Mouse (Mus musculus) hindbrain, postnatal 0 days (tissue): ENCODE measurements at regions not wholly inside any gene's neighbourhood (a gene's known extent, or its start where the extent isn't known, plus 50 kb on each side); places are given as distances from the start of the nearest gene placed in this dataset.

Source experiments
- ATAC-seq: fragments of 200-750 bp; cut with Nextera tagmentation; 2 replicates; pipeline ENCODE4 v1.8.0; 2017; ENCODE audit warnings: mild to moderate bottlenecking, moderate TSS enrichment, moderate library complexity
- DNase-seq: peaks from one replicate; pipeline ENCODE4 v3.0.0-alpha.2; 2015; ENCODE audit warnings: low spot score
- H3K27ac ChIP-seq: fragments of 300-500 bp; sonication (generic); 2 replicates; pipeline ENCODE4 v1.5.1; 2014; ENCODE audit warnings: mild to moderate bottlenecking
- H3K27me3 ChIP-seq: fragments of 300-500 bp; sonication (generic); 2 replicates; pipeline ENCODE4 v1.6.1; 2014; ENCODE audit warnings: low read length, mixed read lengths; ENCODE audit not compliant: insufficient read depth
- H3K36me3 ChIP-seq: fragments of 300-500 bp; sonication (generic); 2 replicates; pipeline ENCODE4 v1.6.1; 2014; ENCODE audit warnings: low read length, mixed read lengths; ENCODE audit not compliant: insufficient read depth
- H3K4me1 ChIP-seq: fragments of 300-500 bp; sonication (generic); 2 replicates; pipeline ENCODE4 v1.6.1; 2014; ENCODE audit warnings: antibody characterized with exemption, low read length, mixed read lengths; ENCODE audit not compliant: insufficient read depth
- H3K4me2 ChIP-seq: fragments of 300-500 bp; sonication (generic); 2 replicates; pipeline ENCODE4 v1.6.1; 2014; ENCODE audit warnings: low read depth, mild to moderate bottlenecking, low read length, moderate library complexity, mixed read lengths
- H3K4me3 ChIP-seq: fragments of 300-500 bp; sonication (generic); 2 replicates; pipeline ENCODE4 v1.5.1; 2014; ENCODE audit warnings: low read length
- H3K9ac ChIP-seq: fragments of 300-500 bp; sonication (generic); replicated peaks from 2 replicates; pipeline ENCODE4 v1.6.1; 2014; ENCODE audit warnings: mild to moderate bottlenecking, low read length, moderate library complexity, mixed read lengths
- H3K9me3 ChIP-seq: fragments of 300-500 bp; sonication (generic); 2 replicates; pipeline ENCODE4 v1.6.1; 2016; ENCODE audit warnings: low read length, mixed read lengths
- CTCF ChIP-seq: IDR thresholded peaks from 2 replicates; pipeline ENCODE4 v1.5.1; 2016; ENCODE audit warnings: antibody characterized with exemption, control low read depth, low read depth
- WGBS: fragments of 180-500 bp; shearing (Covaris S2); extraction: QIAGEN DNeasy Blood & Tissue Kit; methylation state at CpG from one replicate; pipeline ENCODE4 v1.1.7; 2014; 5-methylcytosine and 5-hydroxymethylcytosine counted together

DNA sequence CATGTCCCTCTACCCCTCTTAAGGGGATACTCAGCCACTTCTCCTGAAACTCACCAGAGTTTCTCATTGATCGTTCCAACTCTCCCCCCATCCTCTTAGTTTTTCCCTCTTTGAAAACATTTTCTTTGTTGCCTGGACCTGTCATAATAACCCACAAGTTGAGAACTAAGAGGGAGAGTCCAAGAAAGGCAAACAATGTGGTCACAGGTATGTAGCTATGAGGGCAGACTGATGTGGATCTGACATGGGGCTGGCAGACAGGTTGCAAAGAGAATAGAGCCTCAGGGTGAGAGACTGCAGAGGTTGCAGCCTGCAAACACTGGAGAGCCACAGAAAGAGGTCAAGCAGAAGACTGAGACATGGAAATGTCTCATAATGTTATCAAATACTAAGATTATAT is 69.9 kb upstream of the Rbms1 start:
- ATAC-seq: no peak
- no peaks in the 10 kb centered on the region for H3K9me3 ChIP-seq
- WGBS: 98% methylated on average over 1 of the region's 1 CpGs
- no peak for TF ChIP-seq CTCF
- DNase-seq: no peak
- H3K4me1 ChIP-seq: no peaks in the 10 kb centered on the region
- H3K27me3 ChIP-seq: no peaks in the 10 kb centered on the region
- H3K36me3 ChIP-seq: no peaks in the 10 kb centered on the region
- H3K27ac ChIP-seq: no peak overlapping the region
- no peak overlapping the region for H3K9ac ChIP-seq
- H3K4me2 ChIP-seq: no peak overlapping the region
- H3K4me3 ChIP-seq: no peak overlapping the region

DNA sequence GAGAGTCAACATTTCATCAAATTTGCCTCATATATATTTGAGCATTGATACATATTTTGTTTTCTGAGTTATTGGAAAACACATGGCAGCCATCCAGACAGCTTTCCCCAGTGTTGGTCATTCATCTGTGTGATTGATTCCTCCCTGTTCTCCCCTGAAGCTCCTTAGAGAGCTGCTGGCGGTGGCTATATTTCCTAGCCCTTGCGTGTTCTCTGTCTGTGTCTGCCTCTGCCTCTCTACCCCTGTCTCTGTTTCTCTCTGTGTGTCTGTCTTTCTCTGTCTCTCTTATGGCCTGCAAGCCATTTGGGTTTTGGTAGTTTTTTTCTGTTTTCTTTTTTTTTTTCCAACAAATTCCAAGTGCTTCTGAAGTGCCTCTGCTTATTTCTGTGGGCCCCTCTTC is 66.7 kb upstream of the Rbms1 start:
- H3K27me3 ChIP-seq: no peaks in the 10 kb centered on the region
- DNase-seq (no peak), ATAC-seq (no peak)
- no peak for TF ChIP-seq CTCF
- H3K36me3 ChIP-seq: no peaks in the 10 kb centered on the region
- no peak overlapping the region for H3K4me3 ChIP-seq
- no peaks in the 10 kb centered on the region for H3K4me1 ChIP-seq
- no peak overlapping the region for H3K9ac ChIP-seq
- no peak overlapping the region for H3K4me2 ChIP-seq
- 70% methylated on average over 2 of the region's 2 CpGs for WGBS
- no peaks in the 10 kb centered on the region for H3K9me3 ChIP-seq
- H3K27ac ChIP-seq: no peak overlapping the region

DNA sequence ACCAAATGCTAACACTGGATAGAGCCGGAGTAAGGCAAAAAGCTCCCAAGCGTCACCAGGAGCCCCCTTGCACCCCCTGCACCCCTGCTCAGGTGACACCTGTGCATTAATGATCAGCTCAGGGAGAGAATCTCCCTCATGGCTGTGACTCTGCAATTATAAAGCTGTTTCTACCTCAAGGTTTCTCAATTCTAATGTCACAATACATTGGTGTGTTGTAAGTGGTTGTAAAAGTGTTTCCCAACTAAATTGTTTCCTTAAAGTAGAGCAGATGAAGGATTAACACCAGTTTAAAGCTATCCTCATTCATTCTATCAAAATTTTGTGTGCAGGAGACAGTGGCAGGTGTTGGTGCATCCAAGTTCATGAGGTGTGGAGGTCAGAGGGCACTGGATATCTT is 65.6 kb upstream of the Rbms1 start:
- DNase-seq (no peak), ATAC-seq (no peak)
- no peak overlapping the region for H3K4me2 ChIP-seq
- no peaks in the 10 kb centered on the region for H3K4me1 ChIP-seq
- no peaks in the 10 kb centered on the region for H3K27me3 ChIP-seq
- H3K9me3 ChIP-seq: no peaks in the 10 kb centered on the region
- TF ChIP-seq CTCF: no peak
- H3K9ac ChIP-seq: no peak overlapping the region
- no peak overlapping the region for H3K27ac ChIP-seq
- no peaks in the 10 kb centered on the region for H3K36me3 ChIP-seq
- no peak overlapping the region for H3K4me3 ChIP-seq
- 69% methylated on average over 2 of the region's 2 CpGs for WGBS

DNA sequence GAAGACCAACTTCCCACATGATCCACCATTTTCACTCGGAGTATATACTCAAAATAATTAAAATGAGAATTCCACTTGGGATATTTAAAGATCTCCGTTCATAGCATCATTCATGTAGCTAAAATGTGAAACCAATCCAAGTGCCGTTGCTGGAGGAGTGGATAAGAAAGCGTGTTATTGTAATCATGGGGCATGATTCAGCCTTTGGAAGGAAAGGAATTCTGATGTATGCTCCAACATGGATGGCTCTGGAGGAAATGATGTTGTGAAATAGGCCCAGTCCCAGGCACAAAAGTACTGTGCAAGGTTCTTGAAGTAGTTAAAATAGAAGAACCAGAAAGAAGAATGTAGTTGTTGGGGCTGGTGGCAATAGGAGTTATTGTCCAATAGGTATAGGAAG is 64.7 kb upstream of the Rbms1 start:
- no peak for DNase-seq
- 87% methylated on average over 4 of the region's 4 CpGs for WGBS
- H3K4me1 ChIP-seq: no peaks in the 10 kb centered on the region

DNA sequence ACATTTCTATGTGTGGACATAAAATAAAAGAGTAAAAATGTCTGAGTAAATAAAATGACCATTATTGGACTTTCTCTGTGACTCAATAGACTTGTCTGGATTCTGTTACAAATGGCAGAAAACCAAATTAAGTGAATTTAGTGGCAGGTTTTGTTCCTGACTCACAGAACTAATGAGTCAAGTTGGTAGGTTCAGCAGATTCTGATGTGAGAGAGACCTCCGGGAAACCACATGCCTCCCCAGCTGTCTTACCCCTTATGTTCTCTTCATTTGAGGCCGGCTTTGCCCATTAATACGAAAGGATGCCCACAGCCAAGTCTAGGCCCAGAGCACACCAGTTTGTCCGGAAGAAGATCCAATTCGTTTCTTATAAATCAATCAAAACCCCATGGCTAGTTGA is 59.4 kb upstream of the Rbms1 start:
- no peak for TF ChIP-seq CTCF
- WGBS: 72% methylated on average over 5 of the region's 5 CpGs

More for the DNA sequence above, 64.7 kb upstream of the Rbms1 start:
- no peak overlapping the region for H3K4me3 ChIP-seq
- no peak for ATAC-seq
- H3K27me3 ChIP-seq: no peaks in the 10 kb centered on the region
- no peaks in the 10 kb centered on the region for H3K36me3 ChIP-seq
- H3K27ac ChIP-seq: no peak overlapping the region
- no peaks in the 10 kb centered on the region for H3K9me3 ChIP-seq
- no peak for TF ChIP-seq CTCF
- no peak overlapping the region for H3K9ac ChIP-seq
- H3K4me2 ChIP-seq: no peak overlapping the region

DNA sequence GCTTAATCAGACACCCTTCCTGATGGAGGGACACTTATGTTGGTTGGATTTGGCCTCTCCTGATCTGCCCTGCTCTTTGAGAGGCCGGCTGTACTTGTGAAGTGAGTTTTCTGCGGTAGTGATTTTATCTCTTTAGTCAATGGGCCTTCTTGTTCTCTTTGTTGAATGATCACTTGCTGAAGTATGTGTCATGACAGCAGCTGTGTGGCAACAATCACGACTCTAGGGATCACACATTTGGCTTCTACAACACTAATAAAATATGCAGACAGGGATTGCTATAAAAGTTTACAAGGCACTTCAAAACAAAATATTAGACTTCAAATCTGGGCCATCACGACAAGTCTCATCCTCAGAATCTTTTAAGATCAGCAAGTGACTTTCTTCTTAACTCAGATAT is 57.8 kb upstream of the Rbms1 start:
- WGBS: 78% methylated on average over 4 of the region's 4 CpGs
- no peak for TF ChIP-seq CTCF

More for the DNA sequence above, 59.4 kb upstream of the Rbms1 start:
- H3K36me3 ChIP-seq: no peaks in the 10 kb centered on the region
- H3K27me3 ChIP-seq: no peaks in the 10 kb centered on the region
- H3K4me2 ChIP-seq: no peak overlapping the region
- H3K9me3 ChIP-seq: 0 out of 2 replicates have a peak, but pooled peaks cover 3% of the 10 kb centered on the region
- H3K4me3 ChIP-seq: no peak overlapping the region
- no peak overlapping the region for H3K27ac ChIP-seq
- ATAC-seq: no peak
- no peak overlapping the region for H3K9ac ChIP-seq
- DNase-seq: no peak
- H3K4me1 ChIP-seq: no peaks in the 10 kb centered on the region

DNA sequence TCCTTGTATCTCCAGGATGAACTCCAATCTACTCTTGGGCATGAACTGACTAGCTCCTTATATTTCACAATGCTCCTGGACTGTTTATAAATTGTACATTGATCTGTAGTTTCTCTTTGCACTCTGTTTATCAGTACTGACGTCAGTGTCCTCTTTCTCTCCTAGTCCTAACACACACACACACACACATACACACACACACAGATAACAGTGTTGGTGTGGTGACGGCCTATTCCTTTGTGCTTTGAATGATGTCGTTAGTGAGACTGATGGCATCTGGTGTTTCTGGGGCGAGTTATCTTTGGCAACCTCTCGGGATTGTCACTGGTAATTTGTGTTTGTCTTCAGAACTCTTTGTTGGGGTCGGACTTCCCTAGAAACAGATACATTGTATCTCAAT is 50.0 kb upstream of the Rbms1 start:
- no peaks in the 10 kb centered on the region for H3K36me3 ChIP-seq
- WGBS: 31% methylated on average over 6 of the region's 6 CpGs
- H3K4me1 ChIP-seq: no peaks in the 10 kb centered on the region
- no peak overlapping the region for H3K9ac ChIP-seq
- H3K27ac ChIP-seq: no peak overlapping the region
- H3K9me3 ChIP-seq: no peaks in the 10 kb centered on the region
- peak; percentile 9 for DNase-seq
- H3K4me3 ChIP-seq: no peak overlapping the region
- H3K4me2 ChIP-seq: no peak overlapping the region
- no peak for ATAC-seq
- H3K27me3 ChIP-seq: no peaks in the 10 kb centered on the region
- TF ChIP-seq CTCF: no peak

More for the DNA sequence above, 57.8 kb upstream of the Rbms1 start:
- H3K4me3 ChIP-seq: no peak overlapping the region
- no peak for DNase-seq
- no peaks in the 10 kb centered on the region for H3K27me3 ChIP-seq
- no peak for ATAC-seq
- 0 out of 2 replicates have a peak, but pooled peaks cover 3% of the 10 kb centered on the region for H3K9me3 ChIP-seq
- no peaks in the 10 kb centered on the region for H3K36me3 ChIP-seq
- no peaks in the 10 kb centered on the region for H3K4me1 ChIP-seq
- no peak overlapping the region for H3K9ac ChIP-seq
- no peak overlapping the region for H3K4me2 ChIP-seq
- H3K27ac ChIP-seq: no peak overlapping the region
